Mouse (Mus musculus) G1E (cell line): ENCODE results near the gene 1700113H08Rik.

Source experiments
- CTCF ChIP-seq: IDR thresholded peaks from 2 replicates; pipeline ENCODE4 v1.5.1; 2012; ENCODE audit warnings: low read depth, low read length, inconsistent platforms, mixed read lengths
- GATA1 ChIP-seq: IDR thresholded peaks from 2 replicates; pipeline ENCODE4 v1.6.1; 2012; ENCODE audit warnings: borderline replicate concordance, low read length, inconsistent platforms, mixed read lengths
- GATA2 ChIP-seq: IDR thresholded peaks from 2 replicates; pipeline ENCODE4 v1.6.1; 2012; ENCODE audit warnings: low read depth, low read length, inconsistent platforms, borderline replicate concordance
- POLR2AphosphoS5 ChIP-seq: IDR thresholded peaks from 2 replicates; pipeline ENCODE4 v1.6.1; 2012; ENCODE audit warnings: low read depth, low read length, inconsistent platforms; ENCODE audit not compliant: insufficient replicate concordance
- TAL1 ChIP-seq: conservative IDR thresholded peaks from 2 replicates; pipeline ENCODE4 v1.6.1; 2012; ENCODE audit warnings: low read depth, low read length, inconsistent platforms, mixed read lengths

GRCm38 (mm10) chr10:87271724-87272123, 213.9 kb downstream of the 1700113H08Rik start:
- TF ChIP-seq CTCF (no peak), GATA2 (no peak), TAL1 (no peak), GATA1 (no peak), POLR2AphosphoS5 (no peak)
